Mouse (Mus musculus): Measurements from ENCODE around the gene Camsap2. TPM values are rescaled to one million over a fixed set of nuclear protein-coding genes. Genes with fewer than 3 reads are reported as not detected.

Gene Camsap2
- 11.3 and 11.6 TPM in 2 replicates for polyA plus RNA-seq (2021; fragmentation: Nextera tagmentation)
- long read RNA-seq, experiment 1, partial matches to known transcripts, result 12 of 38 reads
- long read RNA-seq, experiment 1, other reads (novel, unspliced or antisense), result 26 of 38 reads
- long read RNA-seq, experiment 2, full-length matches to known transcripts, result 6 of 48 reads
- long read RNA-seq, experiment 2, partial matches to known transcripts, result 24 of 48 reads
- long read RNA-seq, experiment 2, other reads (novel, unspliced or antisense), result 18 of 48 reads

GRCm38 (mm10) chr1:136345454-136346372, at the start of gene Camsap2:
Camsap2 (minus strand) TSS chr1:136346104.

GRCm38 (mm10) chr1:136260635-136261238, 85.2 kb downstream of the Camsap2 start, which contains the start of gene Gpr25:
Gpr25 (minus strand) TSS chr1:136260873.

GRCm38 (mm10) chr1:136233892-136234594, 111.9 kb downstream of the Camsap2 start, which contains the start of gene Inava:
Inava (minus strand) TSS chr1:136234264.

Other genes starting within 250 kb of the Camsap2 start
- 4.0 and 4.4 TPM in 2 replicates for gene Kif21b, start 214.7 kb downstream of the Camsap2 start, polyA plus RNA-seq (2021; fragmentation: Nextera tagmentation)
- gene Mroh3, start 133.3 kb downstream of the Camsap2 start, polyA plus RNA-seq (2021; fragmentation: Nextera tagmentation), result 0.14 TPM in 1 of 2 replicates, not detected in the other
- 0.63 and 1.3 TPM in 2 replicates for gene Inava, start 111.8 kb downstream of the Camsap2 start, polyA plus RNA-seq (2021; fragmentation: Nextera tagmentation)
- 5.8 and 9.3 TPM in 2 replicates for gene Gpr25, start 85.2 kb downstream of the Camsap2 start, polyA plus RNA-seq (2021; fragmentation: Nextera tagmentation)
- gene Ddx59, start 69.2 kb upstream of the Camsap2 start, polyA plus RNA-seq (2021; fragmentation: Nextera tagmentation), result 7.6 and 8.0 TPM in 2 replicates
- gene Kif14, start 120.2 kb upstream of the Camsap2 start, polyA plus RNA-seq (2021; fragmentation: Nextera tagmentation), result not detected in 2 replicates

Measured in layer of hippocampus, adult 6 months (tissue).